Mouse (Mus musculus) limb, embryonic 15.5 days (tissue): ENCODE measurements around the gene Synm. TPM values are rescaled to one million over a fixed set of nuclear protein-coding genes. Genes with fewer than 3 reads are reported as not detected.

Experiments used
- ATAC-seq: fragments of 200-750 bp; cut with Nextera tagmentation; 2 replicates; pipeline ENCODE4 v1.8.0; 2017; ENCODE audit warnings: low read depth, moderate TSS enrichment; ENCODE audit not compliant: insufficient number of reproducible peaks, low FRiP score, low TSS enrichment
- H3K27ac ChIP-seq: fragments of 300-500 bp; sonication (generic); 2 replicates; pipeline ENCODE4 v1.5.1; 2015; ENCODE audit warnings: moderate library complexity, mild to moderate bottlenecking, inconsistent platforms
- H3K27me3 ChIP-seq: fragments of 300-500 bp; sonication (generic); 2 replicates; pipeline ENCODE4 v1.6.1; 2015; ENCODE audit warnings: inconsistent platforms
- H3K36me3 ChIP-seq: fragments of 300-500 bp; sonication (generic); 2 replicates; pipeline ENCODE4 v1.6.1; 2015; ENCODE audit warnings: inconsistent platforms
- H3K4me1 ChIP-seq: fragments of 300-500 bp; sonication (generic); 2 replicates; pipeline ENCODE4 v1.6.1; 2015; ENCODE audit warnings: inconsistent platforms
- H3K4me2 ChIP-seq: fragments of 300-500 bp; sonication (generic); 2 replicates; pipeline ENCODE4 v1.6.1; 2015; ENCODE audit warnings: mild to moderate bottlenecking, inconsistent platforms
- H3K4me3 ChIP-seq: fragments of 300-500 bp; sonication (generic); 2 replicates; pipeline ENCODE4 v1.5.1; 2015; ENCODE audit warnings: mild to moderate bottlenecking, inconsistent platforms
- H3K9ac ChIP-seq: fragments of 300-500 bp; sonication (generic); 2 replicates; pipeline ENCODE4 v1.6.1; 2015; ENCODE audit warnings: inconsistent platforms
- H3K9me3 ChIP-seq: fragments of 300-500 bp; sonication (generic); 2 replicates; pipeline ENCODE4 v1.6.1; 2016; ENCODE audit warnings: inconsistent platforms
- WGBS: fragments of 180-500 bp; shearing (Covaris S2); methylation state at CpG from one replicate; pipeline ENCODE4 v1.1.7; 2015; 5-methylcytosine and 5-hydroxymethylcytosine counted together
- microRNA-seq: library from miRNA; unstranded; fragments of <30 nt; microRNA quantifications from one replicate; pipeline ENCODE4, GENCODE M21; 2016
- polyA plus RNA-seq: library from polyadenylated mRNA; unstranded; fragments of >200 nt; fragmentation: Nextera tagmentation; extraction: Ambion mirVana; gene quantifications from 2 replicates; pipeline ENCODE4 v1.2.1, GENCODE M21; 2015

Synm gene
- polyA plus RNA-seq, 1 experiment from 2014 or later, result 1.8 TPM

- Histone ChIP-seq H3K9me3 (no peaks in the 10 kb centered on the region), H3K27ac (no peak overlapping the region), H3K4me2 (no peak overlapping the region), H3K4me1 (no peaks in the 10 kb centered on the region), H3K36me3 (peaks cover 33% of the 10 kb centered on the region), H3K9ac (no peak overlapping the region), H3K27me3 (no peaks in the 10 kb centered on the region), H3K4me3 (no peak overlapping the region)
- WGBS, result 71% methylated on average over 7 of the region's 7 CpGs
- ATAC-seq, result no peak
These were observed 63.6 kb downstream of the Synm start for GRCm38 (mm10) chr7:67695906-67696305.

DNA sequence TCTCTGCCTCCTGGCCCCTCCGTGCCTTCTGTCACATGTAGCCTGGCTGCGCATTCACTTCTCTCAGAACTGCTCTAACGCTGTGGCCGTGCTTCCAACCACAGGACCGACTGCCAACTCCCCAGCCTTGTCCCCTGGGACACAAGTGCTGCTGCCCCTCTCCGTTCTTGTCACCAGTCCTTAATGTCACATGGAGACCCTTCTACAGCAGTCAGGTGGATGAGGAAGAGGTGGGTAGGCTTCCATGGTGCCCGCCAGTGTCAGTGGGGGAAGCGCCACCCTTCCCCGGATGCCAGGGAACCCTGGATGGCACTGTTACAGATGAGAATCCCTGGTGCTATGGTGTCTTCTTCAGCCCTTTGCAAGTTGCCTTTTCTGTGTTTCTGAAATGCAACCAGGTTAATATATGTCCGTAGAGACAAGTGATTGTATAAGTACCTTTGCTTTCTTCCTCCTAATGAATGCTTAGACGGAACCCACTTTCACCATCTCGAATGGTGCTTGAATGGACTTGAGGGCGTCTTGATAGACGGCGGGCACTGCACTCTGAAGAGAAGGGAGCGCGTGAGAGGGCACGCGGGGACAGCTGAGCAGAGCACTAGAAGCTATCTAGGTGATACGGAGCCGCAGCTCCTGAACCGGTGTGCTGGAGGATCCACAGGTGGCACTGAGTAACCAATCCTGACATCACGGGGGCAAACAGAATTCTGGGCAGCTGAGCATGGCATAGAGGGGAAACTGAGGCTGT lies 66.6 kb downstream of the Synm start:
- WGBS, result 93% methylated on average over 23 of the region's 23 CpGs
- ATAC-seq, result no peak

DNA sequence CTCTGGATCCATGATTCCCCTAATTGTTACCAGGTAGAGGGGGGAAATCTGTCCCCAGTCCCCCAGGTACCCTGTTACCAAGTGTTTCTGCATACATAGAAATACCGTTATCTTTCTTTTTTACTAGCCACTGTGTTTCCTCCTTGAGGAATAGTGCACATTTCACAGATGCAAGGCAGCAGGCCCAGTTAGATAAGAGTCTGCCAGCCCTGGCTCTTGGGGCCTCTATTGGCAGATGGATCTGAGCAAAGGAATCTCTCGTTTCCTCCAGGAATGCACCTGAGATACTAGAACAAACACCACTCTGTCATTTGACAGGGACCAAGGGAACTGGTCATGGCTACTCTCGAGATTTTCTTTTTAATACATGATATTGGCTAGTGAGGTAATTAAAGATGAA lies 67.4 kb downstream of the Synm start:
- Histone ChIP-seq H3K4me2 (no peak overlapping the region), H3K36me3 (peaks cover 27% of the 10 kb centered on the region; the same call in 1 of the 2 replicates), H3K9me3 (no peaks in the 10 kb centered on the region), H3K4me3 (no peak overlapping the region), H3K4me1 (no peaks in the 10 kb centered on the region), H3K9ac (no peak overlapping the region), H3K27ac (no peak overlapping the region), H3K27me3 (no peaks in the 10 kb centered on the region)
- no peak for ATAC-seq
- 61% methylated on average over 3 of the region's 3 CpGs for WGBS

More for the DNA sequence above, 66.6 kb downstream of the Synm start:
- no peak overlapping the region for H3K4me2 ChIP-seq
- peaks cover 30% of the 10 kb centered on the region; the same call in 1 of the 2 replicates for H3K36me3 ChIP-seq
- no peaks in the 10 kb centered on the region for H3K9me3 ChIP-seq
- no peak overlapping the region for H3K9ac ChIP-seq
- H3K4me1 ChIP-seq, result no peaks in the 10 kb centered on the region
- no peaks in the 10 kb centered on the region for H3K27me3 ChIP-seq
- no peak overlapping the region for H3K4me3 ChIP-seq
- H3K27ac ChIP-seq, result no peak overlapping the region

DNA sequence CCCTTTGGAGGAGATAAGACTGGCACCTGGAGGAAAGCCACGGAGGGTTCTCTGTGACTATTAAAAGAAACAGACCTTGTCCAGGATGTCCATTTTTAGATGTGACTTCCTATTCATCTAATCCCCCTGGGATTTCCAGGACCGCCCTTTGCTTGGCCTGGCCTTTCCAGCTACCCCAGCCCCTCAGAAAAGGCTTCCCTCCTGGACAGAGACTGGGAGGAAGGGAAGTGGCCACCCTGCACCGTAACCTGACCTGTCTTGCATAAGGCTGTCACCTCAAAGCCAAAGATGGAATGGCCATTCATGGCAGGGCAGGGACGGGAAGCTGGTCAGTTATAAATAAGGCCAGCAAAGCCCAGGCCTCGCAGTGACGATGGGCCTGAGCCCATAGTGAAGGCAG lies 68.5 kb downstream of the Synm start:
- no peaks in the 10 kb centered on the region for H3K4me1 ChIP-seq
- H3K9me3 ChIP-seq, result no peaks in the 10 kb centered on the region
- H3K4me2 ChIP-seq, result no peak overlapping the region
- H3K27me3 ChIP-seq, result no peaks in the 10 kb centered on the region
- ATAC-seq, result no peak
- WGBS, result 71% methylated on average over 6 of the region's 6 CpGs
- H3K9ac ChIP-seq, result no peak overlapping the region
- H3K27ac ChIP-seq, result no peak overlapping the region
- peaks cover 27% of the 10 kb centered on the region; the same call in 1 of the 2 replicates for H3K36me3 ChIP-seq
- H3K4me3 ChIP-seq, result no peak overlapping the region

DNA sequence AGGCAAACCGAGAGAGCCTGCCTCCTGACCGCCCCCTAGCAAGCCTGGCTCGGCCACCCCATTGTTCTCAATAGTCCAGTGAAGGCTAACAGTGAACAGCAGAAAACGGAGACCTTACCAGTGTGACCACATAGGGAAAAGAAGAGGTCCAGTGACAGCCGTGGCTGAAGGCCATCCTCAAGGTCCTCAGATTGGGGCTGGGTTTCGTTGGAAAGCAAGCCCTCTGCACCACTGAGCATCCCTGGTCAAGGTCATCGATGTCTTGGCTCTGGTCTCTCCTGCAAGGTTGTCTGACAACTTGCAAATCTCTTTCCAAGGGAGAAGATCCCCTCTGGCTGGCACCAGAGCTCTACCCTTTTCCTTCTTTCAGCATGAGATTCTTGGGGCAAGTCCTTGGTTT lies 69.7 kb downstream of the Synm start:
- H3K27ac ChIP-seq, result no peak overlapping the region
- no peaks in the 10 kb centered on the region for H3K4me1 ChIP-seq
- H3K4me3 ChIP-seq, result no peak overlapping the region
- H3K4me2 ChIP-seq, result no peak overlapping the region
- H3K9ac ChIP-seq, result no peak overlapping the region
- peaks cover 34% of the 10 kb centered on the region for H3K36me3 ChIP-seq
- ATAC-seq, result no peak
- WGBS, result 88% methylated on average over 7 of the region's 7 CpGs
- no peaks in the 10 kb centered on the region for H3K9me3 ChIP-seq
- H3K27me3 ChIP-seq, result no peaks in the 10 kb centered on the region

DNA sequence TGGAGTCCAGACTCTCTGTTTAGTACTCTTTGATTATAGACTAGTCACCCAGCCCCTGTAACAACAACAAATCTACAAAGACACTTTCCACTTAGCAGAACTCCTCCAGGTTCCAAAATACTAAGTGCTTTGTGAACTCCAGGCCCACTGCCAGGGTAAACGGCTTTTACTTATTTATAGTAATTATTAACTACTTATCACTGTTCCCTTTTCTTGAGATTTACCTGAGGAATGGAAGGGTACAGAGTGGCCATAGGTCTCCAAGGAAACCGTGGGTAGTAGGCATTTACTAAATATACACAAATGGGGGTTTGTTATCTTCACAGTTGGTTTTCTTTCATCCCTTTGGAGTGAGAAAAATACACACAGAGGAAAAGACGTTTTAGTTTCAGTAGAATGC lies 71.3 kb downstream of the Synm start:
- H3K36me3 ChIP-seq, result peaks cover 38% of the 10 kb centered on the region
- 48% methylated on average over 3 of the region's 3 CpGs for WGBS
- no peak overlapping the region for H3K9ac ChIP-seq
- H3K27ac ChIP-seq, result no peak overlapping the region
- H3K4me2 ChIP-seq, result no peak overlapping the region
- H3K4me1 ChIP-seq, result no peaks in the 10 kb centered on the region
- H3K9me3 ChIP-seq, result no peaks in the 10 kb centered on the region
- ATAC-seq, result no peak
- no peaks in the 10 kb centered on the region for H3K27me3 ChIP-seq
- H3K4me3 ChIP-seq, result no peak overlapping the region

DNA sequence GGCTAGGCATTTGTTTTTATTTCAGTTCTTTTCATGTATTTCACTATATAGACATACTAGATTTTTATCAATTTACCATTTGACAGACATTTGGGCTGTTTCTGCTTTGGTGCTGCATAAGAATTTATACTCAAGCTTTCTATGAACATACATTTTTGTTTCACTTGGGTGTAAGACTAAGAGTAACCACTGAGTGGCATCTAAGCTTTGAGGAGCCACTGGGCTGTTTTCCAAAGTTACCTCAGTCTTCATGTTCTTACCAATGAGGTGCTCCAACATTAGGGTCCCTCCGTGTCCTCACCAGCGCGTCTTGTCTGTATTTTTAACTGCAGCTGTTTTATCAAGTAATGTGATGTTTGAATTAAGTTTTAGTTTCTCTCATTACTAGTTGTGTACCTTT lies 73.0 kb downstream of the Synm start:
- Histone ChIP-seq H3K36me3 (peaks cover 44% of the 10 kb centered on the region), H3K4me2 (no peak overlapping the region), H3K27me3 (no peaks in the 10 kb centered on the region), H3K9ac (no peak overlapping the region), H3K4me3 (no peak overlapping the region), H3K27ac (no peak overlapping the region), H3K4me1 (no peaks in the 10 kb centered on the region), H3K9me3 (no peaks in the 10 kb centered on the region)
- ATAC-seq, result no peak
- 93% methylated on average over 3 of the region's 3 CpGs for WGBS

GRCm38 (mm10) chr7:67683006-67683405 lies 76.5 kb downstream of the Synm start:
- ATAC-seq, result no peak
- Histone ChIP-seq H3K9ac (no peak overlapping the region), H3K4me3 (no peak overlapping the region), H3K4me1 (no peaks in the 10 kb centered on the region), H3K9me3 (no peaks in the 10 kb centered on the region), H3K27me3 (no peaks in the 10 kb centered on the region), H3K36me3 (peaks cover 52% of the 10 kb centered on the region), H3K27ac (no peak overlapping the region), H3K4me2 (no peak overlapping the region)
- WGBS, result 86% methylated on average over 16 of the region's 16 CpGs

DNA sequence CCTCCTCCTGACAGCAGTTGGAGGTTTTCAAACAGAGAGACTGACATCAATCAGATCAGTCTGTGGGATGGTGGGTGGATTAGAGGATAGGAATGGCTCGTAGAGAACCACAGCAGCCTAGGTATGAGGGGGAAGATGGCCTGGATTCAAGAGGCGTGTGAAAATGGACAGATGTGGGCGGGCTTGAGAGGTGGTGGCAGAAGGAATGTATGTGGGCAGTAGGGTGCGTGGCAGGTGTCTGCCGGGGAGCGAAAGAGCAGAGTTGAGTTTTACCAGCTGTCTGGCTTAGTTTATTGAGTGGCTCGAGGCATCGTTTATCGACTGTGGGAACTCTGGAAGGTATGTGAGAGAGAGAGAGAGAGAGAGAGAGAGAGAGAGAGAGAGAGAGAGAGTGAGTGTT lies 78.5 kb downstream of the Synm start:
- Histone ChIP-seq H3K4me1 (no peaks in the 10 kb centered on the region), H3K4me2 (no peak overlapping the region), H3K4me3 (no peak overlapping the region), H3K27ac (no peak overlapping the region), H3K9ac (no peak overlapping the region), H3K27me3 (no peaks in the 10 kb centered on the region), H3K36me3 (peaks cover 54% of the 10 kb centered on the region), H3K9me3 (no peaks in the 10 kb centered on the region)
- 57% methylated on average over 9 of the region's 9 CpGs for WGBS
- ATAC-seq, result no peak

Small RNAs within 50 kb of the gene (microRNA-seq; reads per million reads assigned to microRNA genes)
- not detected for gene Gm23844

Other genes starting within 250 kb of the Synm start
- 24.1 and 24.5 TPM in 2 replicates for gene Lrrc28, start 114.5 kb downstream of the Synm start, polyA plus RNA-seq
- 32.5 and 34.1 TPM in 2 replicates for gene Ttc23, start 112.3 kb downstream of the Synm start, polyA plus RNA-seq
- gene Igf1r, start 193.1 kb upstream of the Synm start, polyA plus RNA-seq, result 22.1 and 26.3 TPM in 2 replicates